Mouse (Mus musculus): ENCODE results near the gene Lyrm9. TPM values are rescaled to one million over a fixed set of nuclear protein-coding genes. Genes with fewer than 3 reads are reported as not detected.
A peak's percentile ranks its signal among the peaks of the same experiment; 100 is the strongest.

Lyrm9 gene
- 10 to 100 TPM; 30.2 to 32.4 TPM for total RNA-seq (2021)

DNA sequence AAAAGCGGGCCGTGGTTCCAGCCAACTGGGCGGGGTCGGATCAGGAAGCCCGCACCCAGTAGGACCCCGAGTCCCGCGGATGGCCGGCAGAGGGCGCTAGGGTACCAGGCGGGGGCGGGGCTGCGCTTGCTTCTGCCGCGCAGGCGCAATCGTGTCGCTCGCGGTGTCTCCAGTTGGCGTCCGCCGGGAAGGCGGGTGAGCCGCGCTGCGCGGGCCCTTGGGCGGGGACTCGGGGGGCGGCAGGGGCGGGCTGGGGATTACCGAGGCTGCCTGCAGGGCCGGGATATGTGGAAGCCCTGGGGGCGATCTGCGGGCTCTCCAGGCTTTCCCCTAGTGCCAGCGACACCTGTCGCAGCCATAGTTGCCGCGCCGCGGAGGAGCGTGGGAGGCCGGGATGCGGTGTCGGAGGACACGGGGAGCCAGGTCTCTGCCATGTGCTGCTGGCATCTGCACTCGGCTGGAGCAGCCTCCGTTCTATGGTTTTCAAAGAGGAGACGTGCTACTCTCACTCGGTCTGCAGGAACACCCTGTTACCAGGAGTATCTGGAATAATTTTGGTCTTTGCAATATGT is at the start of gene Lyrm9:
Gene Lyrm9 (plus strand): TSS at position 143 of the 572 bp plus-strand sequence.
- intact Hi-C loops (cut with DNase I) = loop anchor here (5.0 kb wide), 2 partner anchors 124 to 264 kb away; no protein-coding TSS in a partner anchor
- peak; percentile 93 to 95 for DNase-seq (ENCODE audit: extremely low spot score in 1 of 2, low spot score in 2 of 2)

DNA sequence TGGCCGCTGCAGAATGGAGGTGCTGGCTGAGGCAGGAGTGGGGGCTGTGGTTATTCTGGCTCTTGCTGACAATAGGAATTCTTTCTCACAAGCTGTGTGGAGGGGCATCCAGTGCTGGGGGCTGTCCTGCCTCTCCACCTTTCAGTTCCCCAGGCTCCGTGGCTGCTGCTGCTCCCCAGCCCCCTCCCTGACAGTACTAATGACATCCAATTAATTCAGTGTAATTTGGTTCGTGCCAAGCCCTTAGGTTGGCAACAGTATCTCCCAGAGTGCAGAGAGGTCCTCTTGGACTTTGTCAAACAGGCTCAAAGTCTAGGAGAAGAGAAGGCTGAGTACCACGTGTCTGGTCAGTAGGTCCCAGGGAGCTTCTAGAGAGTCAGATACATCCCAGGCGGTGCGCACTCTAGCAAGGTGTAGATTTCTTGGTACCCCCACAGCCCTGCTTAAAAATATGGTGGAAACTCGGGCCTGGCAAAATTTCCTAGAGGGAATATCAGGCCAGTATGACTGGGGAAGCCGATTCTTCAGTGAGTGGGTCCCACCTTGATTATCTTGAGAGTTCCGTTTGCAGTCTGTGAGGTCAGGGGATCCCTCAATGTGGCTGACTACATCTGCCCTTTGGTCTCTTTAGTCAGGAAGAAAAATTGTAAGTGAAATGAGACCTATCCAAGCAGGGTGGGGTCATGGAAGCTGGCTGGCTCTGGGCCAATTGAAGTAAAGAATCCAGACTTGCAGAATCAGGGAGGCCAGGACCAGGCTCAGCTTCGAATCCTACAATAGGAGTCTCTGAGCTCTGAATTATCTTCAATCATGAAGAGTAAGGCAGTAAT is 48.3 kb upstream of the Lyrm9 start:
- intact Hi-C loops (cut with DNase I) = no loop called here
- DNase-seq (ENCODE audit: extremely low spot score in 1 of 2, low spot score in 2 of 2) = no peak

DNA sequence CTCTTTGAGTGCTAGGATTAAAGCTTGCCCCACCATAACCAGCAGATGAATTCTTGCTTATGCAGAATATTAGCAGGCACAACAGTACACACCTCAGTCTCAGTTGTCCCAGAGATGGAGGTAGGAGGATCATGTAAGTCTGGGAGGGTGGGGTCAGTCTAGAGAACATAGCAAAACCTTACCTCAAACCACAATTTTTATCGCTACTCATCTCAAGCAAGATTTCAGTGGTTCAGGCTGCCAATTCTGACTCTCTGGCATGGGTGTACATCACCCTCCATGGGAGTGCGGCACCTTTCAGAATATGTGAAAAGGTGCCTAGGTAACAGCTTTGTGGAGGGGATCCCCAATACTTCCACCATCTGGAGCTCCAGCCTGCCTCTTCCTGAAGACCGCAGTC is 46.4 kb upstream of the Lyrm9 start:
- DNase-seq (ENCODE audit: extremely low spot score in 1 of 2, low spot score in 2 of 2) = no peak
- intact Hi-C loops (cut with DNase I) = no loop called here

DNA sequence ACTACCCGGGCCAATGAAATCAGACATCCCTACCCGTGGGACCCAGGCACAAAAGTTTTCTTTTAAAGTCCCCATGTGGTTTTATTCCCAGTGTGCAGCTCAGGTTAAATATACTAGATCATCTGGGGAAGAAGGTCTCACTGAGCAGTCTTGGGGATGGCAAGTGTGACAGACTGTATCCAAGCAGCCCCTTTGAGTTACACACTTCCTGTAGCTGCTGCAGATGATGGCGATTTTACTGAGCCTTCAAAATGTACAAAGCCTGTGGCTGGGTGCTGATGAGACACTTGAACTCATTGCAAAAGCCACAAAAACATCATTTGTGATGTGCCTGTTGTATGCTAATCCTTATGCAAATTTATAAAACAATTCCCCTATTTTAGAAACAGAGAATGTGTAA is 45.8 kb upstream of the Lyrm9 start:
- intact Hi-C loops (cut with DNase I) = no loop called here
- DNase-seq (ENCODE audit: extremely low spot score in 1 of 2, low spot score in 2 of 2) = no peak

DNA sequence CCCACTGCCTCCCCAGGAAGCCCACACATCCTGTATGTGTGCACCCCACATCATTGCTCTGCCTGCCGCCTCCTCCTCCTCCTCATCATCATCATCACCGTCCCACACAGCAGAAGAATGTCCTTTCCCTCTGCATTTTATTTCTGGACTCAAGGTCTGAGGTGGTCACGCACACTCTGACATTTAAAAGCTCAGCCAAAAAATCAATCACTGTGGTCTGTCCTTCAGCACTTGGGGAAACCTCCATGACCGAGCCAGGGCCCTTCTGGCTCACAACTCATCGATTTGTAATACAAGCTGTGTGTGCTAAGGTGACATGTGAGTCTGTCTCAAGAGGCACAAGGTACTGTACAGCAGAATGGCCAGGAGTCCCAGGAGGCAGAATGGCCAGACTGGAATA is 44.1 kb upstream of the Lyrm9 start:
- no peak for DNase-seq (ENCODE audit: extremely low spot score in 1 of 2, low spot score in 2 of 2)
- intact Hi-C loops (cut with DNase I) = no loop called here

DNA sequence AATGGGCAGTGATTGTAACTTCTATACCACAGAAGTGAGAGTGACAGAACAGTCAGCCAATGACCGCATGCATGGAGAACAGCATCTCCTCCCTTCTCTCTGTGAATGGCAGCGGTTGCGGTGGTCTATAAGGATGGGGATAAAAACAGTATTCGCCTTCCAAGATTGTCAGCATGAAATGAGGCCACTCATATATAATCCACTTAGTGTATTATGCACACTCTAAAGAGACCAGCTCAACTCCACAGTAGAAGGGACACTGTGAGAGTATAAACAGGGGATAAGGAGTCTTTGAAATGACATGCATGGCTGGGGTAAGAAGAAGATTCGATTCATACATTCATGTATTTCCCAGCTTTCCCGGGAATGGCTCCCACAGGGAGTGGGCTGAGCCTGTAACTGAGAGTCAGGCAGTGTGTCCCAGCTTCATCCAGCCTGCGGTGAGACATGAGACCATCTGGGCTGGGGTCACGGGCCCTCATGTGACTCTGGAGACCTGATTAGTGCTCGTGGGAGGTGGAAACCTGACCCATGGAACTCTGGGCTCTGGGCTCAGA is 43.5 kb upstream of the Lyrm9 start:
- intact Hi-C loops (cut with DNase I) = no loop called here
- no peak for DNase-seq (ENCODE audit: extremely low spot score in 1 of 2, low spot score in 2 of 2)

DNA sequence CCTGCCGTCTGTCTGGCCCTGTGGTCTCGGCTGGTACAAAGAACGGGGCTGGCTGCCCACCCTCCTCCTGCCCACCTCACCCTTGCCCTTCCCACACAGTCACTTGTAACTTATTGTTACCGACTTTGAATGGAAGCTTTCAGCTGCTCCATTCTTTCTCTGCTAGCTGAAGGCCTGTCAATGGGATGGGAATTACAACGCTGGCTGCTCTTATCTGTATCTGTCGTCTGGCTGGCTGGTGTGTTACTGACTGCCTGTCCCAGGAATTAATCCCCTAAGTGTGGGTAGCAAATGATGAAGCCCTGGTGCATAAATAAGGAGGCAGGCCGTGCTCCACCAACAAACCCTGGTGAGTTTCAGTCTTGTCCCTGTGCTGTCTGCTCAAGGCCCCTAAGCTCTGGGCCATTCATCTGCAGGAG is 40.4 kb upstream of the Lyrm9 start:
- intact Hi-C loops (cut with DNase I) = no loop called here
- DNase-seq (ENCODE audit: extremely low spot score in 1 of 2, low spot score in 2 of 2) = no peak

DNA sequence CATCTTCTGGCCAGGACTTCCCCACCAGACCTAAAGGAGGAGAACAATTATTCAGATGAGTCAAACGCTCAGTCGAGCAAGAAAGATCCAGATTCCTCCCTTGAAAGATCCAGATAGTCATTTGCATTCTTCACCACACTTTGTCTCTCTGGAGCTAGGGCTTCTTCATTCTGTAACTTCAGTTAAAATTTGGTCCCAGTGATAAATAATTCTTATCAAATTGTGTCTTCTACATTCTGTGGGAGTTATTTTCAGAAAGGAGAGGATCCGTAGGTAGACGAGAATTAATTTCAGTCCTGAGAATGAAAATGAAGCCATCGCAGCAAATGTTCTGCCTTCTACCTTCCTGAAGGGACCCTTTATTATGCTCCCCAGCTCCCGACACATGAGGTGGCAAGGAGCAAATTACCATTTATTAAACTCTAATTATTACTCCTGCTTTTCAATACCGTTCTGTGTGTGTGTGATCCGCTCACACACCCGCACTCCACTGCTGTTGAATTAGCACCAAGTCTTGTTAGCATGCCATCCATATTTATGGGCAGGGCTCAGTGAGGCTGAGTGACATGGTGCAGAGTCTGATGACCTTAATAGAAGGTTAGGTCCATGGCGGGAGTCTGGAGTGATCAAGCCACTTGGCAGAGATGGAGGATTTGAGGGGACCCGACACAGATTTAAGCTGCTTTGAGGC is 36.9 kb upstream of the Lyrm9 start:
- DNase-seq (ENCODE audit: extremely low spot score in 1 of 2, low spot score in 2 of 2) = no peak
- intact Hi-C loops (cut with DNase I) = no loop called here

DNA sequence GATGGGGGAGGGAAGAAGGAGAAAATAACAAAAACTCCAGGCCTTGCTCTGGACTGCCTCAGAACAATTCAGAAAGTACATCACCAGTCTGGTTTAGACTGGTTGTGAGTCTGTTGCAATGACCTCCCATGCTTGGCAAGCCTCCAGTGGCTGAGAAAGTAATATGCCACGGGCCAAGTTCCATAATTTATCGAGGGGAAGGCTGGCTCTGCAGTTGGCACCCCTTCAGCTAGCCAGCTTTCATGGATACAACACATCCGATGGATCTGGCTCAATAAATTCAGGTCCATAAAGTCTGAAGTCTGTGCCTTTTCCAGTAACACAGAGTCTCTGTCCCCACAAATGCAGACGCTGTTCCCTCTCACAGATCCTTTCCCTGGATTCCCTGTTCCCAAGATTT is 34.8 kb upstream of the Lyrm9 start:
- intact Hi-C loops (cut with DNase I) = no loop called here
- DNase-seq (ENCODE audit: extremely low spot score in 1 of 2, low spot score in 2 of 2) = peak in 1 of 2 experiments; percentile 66

DNA sequence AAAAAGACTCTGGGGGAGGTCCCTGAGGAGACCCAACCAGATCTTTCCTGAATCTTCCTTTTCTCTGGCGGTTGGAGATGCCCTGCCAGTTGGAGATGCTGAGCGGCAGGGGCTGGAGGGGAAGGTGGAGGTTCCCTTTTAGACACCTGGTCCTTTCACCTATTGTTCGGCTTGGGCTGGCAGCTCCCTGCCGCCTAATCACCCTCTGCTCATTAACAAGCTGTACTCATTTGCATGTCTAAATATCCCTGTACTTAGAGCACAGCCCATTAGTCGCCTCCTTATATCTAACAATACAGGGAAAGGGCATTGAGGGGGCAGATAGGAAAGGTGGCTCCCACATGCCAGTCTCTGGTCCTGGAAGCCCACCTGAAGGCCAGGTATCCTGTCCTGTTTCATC is 34.3 kb upstream of the Lyrm9 start:
- no peak for DNase-seq (ENCODE audit: extremely low spot score in 1 of 2, low spot score in 2 of 2)
- intact Hi-C loops (cut with DNase I) = no loop called here

DNA sequence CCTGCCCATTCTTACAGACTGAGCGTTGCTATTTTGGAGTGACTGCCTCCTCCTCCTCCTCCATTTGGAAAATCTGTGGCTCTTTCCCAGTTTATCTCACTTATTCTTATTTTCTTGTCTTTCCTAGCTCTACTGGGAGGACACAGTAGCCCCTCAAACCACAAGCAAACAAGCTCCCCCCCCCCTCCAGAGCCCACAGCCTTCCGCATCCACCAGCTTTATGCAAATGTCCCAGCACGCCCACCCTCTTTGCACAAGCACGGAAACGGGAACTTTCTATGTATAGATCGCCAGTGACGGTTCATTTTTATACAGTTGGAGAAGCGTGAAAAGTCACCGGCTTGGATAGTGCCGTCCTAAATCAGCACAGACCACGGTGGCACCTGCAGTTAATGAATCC is 33.9 kb upstream of the Lyrm9 start:
- peak; percentile 38 to 69 for DNase-seq (ENCODE audit: extremely low spot score in 1 of 2, low spot score in 2 of 2)
- intact Hi-C loops (cut with DNase I) = no loop called here

DNA sequence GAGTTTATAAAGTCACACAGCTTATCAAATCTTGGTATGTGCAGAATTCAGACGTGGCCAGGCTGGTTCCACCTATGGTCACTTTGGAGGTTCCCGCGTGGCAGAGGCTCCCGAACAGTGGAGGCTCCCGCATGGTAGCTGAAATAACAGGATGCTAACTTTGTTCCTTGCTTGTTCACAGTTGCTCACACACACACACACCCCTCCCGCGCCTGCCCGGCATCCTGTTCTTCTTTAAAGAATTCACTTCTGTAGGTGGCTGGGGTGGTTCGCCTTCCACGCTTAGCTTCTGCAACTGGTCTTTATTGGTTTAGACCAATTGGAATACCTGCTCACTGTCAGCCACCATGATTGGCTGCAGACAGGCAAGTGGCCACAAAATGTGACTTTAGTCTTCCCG is 33.3 kb upstream of the Lyrm9 start:
- no peak for DNase-seq (ENCODE audit: extremely low spot score in 1 of 2, low spot score in 2 of 2)
- intact Hi-C loops (cut with DNase I) = no loop called here

DNA sequence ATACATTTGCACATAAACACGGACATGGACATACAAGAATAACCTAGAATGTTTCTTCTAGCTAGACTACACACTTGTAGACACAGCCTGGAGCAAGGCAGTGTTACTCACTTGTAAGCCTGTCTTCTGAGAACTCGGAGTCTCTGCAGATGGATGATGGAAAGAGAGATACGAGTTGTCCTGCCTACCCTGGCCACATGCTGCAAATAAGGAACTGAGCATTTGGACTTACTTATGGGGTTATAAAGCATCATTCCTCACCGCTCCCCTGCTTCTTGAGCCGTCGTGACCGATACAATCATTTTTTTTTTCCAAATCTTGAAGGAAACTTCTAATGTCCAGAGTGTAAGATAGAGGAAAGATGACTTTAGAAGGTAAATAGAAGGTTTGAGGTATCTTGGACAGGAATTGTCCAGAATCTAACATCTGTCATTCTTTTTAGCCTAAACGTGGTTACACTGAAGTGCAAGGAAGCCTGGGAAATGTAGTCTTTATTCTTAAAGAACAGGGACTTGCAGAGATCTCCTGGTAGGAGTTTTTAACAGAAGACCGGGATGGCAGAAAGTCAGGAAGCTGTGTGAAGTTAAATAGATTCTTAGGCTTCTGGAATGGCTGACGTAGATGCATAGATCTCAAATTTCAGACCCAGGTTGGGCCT is 30.2 kb upstream of the Lyrm9 start:
- intact Hi-C loops (cut with DNase I) = no loop called here
- no peak for DNase-seq (ENCODE audit: extremely low spot score in 1 of 2, low spot score in 2 of 2)

DNA sequence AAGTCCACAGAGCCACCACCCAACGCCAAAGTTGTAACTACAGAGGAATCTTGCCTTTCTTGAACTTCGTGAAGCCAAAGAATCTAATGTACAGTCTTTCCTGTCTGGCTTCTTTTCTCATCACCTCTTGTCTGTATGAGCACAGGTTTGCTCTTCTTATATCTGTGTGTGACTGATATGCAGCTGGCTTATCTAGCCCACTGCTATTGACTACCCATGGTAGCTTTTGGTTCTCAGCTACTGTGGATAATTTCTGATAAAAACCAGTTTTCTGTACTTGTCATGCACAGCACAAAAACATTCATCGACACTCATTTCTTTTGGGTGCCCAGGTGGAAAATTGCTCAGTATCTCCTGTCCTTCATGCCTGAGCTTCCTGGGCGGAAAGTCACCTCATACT is 25.3 kb upstream of the Lyrm9 start:
- no peak for DNase-seq (ENCODE audit: extremely low spot score in 1 of 2, low spot score in 2 of 2)
- intact Hi-C loops (cut with DNase I) = no loop called here

DNA sequence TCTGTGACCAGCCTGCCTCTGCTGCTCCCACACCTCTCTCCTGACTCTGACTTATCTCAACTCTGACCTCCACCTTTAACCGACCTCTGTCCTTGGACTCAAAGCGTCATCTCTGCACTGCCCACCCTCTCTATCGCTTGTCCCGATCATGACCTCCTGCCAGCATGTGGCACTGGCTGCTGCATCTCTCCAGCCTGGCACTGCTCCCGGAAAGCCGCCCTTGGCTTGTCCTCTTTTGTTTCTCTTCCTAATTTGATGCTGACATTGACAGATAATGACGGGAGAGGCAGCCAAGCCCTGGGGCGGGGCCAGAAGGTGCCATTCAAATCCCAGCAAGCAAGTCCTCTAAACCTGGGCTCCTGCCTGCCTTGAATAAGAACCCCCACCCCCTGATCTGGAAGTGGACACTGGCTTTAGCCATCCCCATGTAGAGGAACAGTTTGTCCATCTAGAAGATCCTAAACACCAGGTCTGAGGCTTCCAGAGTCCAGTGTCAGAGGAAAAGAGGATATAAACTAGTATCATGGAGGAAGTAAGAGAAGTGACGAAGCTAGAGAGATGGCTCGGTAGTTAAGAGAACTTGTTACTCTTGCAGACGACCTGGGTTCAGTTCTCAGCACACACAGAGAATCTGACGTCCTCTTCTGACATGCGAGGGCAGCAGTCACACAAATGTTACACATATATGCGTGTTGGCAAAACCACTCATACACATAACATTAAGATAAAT is 22.6 kb upstream of the Lyrm9 start:
- intact Hi-C loops (cut with DNase I) = no loop called here
- DNase-seq (ENCODE audit: extremely low spot score in 1 of 2, low spot score in 2 of 2) = peak in 1 of 2 experiments; percentile 66

DNA sequence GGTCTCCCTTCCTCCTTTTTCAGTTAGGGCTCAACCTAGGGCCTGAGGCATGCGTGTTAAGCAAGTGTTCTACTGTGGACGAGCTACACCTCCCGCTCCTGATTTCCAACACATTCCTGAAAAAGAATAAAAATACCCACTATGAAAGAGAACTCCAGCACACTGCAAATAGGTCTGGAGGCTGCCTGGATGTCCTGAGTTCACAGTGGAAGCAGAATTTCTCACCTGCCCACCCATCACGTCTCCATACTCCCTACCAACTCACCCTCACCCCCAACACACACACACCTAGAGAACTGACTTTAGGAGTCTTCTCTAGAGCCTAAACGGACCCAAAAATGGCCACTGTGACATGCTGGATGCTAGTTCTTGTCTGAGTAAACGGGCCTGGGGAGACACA is 21.8 kb upstream of the Lyrm9 start:
- intact Hi-C loops (cut with DNase I) = no loop called here
- DNase-seq (ENCODE audit: extremely low spot score in 1 of 2, low spot score in 2 of 2) = no peak

DNA sequence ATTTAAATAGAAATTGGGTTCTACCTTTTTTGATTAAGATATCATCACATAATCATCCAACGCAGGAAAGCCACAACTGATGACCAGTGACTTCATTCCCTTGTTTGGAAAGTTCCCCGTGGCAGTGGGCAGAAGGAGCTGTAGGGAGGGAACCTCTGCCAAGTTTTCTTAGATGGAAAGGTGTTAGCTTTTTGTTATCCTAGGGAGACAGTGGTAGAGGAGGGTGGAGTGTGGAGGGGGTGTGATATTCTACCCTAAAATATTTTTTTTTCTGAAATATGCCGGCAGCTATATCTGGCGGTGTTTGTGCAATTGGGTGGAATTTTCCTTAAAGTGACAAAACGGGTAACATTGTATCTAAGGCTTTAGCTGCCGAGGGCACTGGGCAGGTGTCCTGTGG is 21.2 kb upstream of the Lyrm9 start:
- DNase-seq (ENCODE audit: extremely low spot score in 1 of 2, low spot score in 2 of 2) = no peak
- intact Hi-C loops (cut with DNase I) = no loop called here

DNA sequence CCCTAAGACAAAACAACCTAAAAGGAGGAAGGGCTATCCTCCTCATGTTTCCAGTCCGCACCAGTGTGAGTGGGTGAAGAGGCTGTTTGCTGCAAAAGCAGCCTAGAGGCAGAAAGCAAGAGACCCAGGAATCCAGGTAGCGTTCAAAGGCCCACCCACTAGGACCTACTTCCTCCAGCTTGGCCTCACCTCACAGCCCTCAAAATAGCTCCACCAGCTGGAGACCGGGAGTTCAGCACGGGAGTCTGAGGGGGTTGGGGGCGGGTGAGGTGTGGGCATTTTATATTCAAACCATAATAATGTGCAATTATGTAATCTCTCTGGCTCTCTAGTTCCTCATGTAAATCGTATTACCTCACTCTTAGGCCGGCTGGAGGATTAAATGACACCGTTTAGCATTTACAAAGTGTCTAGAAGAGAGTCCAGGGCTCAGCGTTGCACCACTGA is 20.7 kb upstream of the Lyrm9 start:
- DNase-seq (ENCODE audit: extremely low spot score in 1 of 2, low spot score in 2 of 2) = no peak
- intact Hi-C loops (cut with DNase I) = no loop called here

Data from left cerebral cortex, postnatal 10 days (tissue).